Mouse (Mus musculus): Measurements from ENCODE around the gene Fermt1. TPM values are rescaled to one million over a fixed set of nuclear protein-coding genes. Genes with fewer than 3 reads are reported as not detected.

Gene Fermt1
- polyA plus RNA-seq, 1 experiment from 2014 or later: not detected

DNA sequence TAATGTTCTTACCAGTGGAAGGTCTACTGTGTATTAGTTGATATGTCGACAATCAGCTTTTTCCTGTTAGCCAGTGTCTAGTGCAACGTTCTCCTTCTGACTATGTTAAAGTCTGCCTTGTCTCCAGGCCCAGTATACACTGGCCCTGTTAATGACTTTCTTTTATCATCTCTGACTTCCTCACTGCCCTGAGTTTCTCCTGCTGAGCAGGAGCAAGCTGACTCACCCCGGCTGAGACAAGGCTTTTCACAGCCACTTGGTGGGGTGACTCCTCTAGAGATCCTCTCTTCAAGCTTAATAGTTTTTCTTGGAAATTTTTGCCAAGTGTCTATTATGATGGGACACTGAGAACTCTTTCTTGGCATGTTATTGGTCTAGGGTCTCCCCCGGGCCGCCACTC is 89.4 kb downstream of the Fermt1 start:
- 83% methylated on average over 5 of the region's 5 CpGs for WGBS
- no peaks in the 10 kb centered on the region for H3K9me3 ChIP-seq (replicated peaks; ENCODE audit: control insufficient read depth, low read length, poor library complexity, severe bottlenecking)
- ATAC-seq: no peak
- H3K4me2 ChIP-seq (ENCODE audit: low read length): no peak overlapping the region
- no peak overlapping the region for H3K27ac ChIP-seq (ENCODE audit: low read length)
- H3K4me3 ChIP-seq (ENCODE audit: low read depth, low read length): no peak overlapping the region
- H3K9ac ChIP-seq (ENCODE audit: low read depth, low read length): no peak overlapping the region
- H3K36me3 ChIP-seq (ENCODE audit: control insufficient read depth, insufficient read depth, low read length): no peaks in the 10 kb centered on the region; the same call in 1 of the 2 replicates
- H3K27me3 ChIP-seq (ENCODE audit: control insufficient read depth, insufficient read depth, low read depth, low read length): no peaks in the 10 kb centered on the region
- no peaks in the 10 kb centered on the region for H3K4me1 ChIP-seq (ENCODE audit: control insufficient read depth, insufficient read depth, low read length)

Other genes with a start within 250 kb of the Fermt1 start
- 106 and 110 TPM in 2 replicates for gene Chgb, start 164.6 kb downstream of the Fermt1 start, polyA plus RNA-seq (2015; fragmentation: Nextera tagmentation; extraction: Ambion mirVana)
- 17.7 and 22.2 TPM in 2 replicates for gene Trmt6, start 129.9 kb downstream of the Fermt1 start, polyA plus RNA-seq (2015; fragmentation: Nextera tagmentation; extraction: Ambion mirVana)
- 4.2 and 5.9 TPM in 2 replicates for gene Mcm8, start 129.8 kb downstream of the Fermt1 start, polyA plus RNA-seq (2015; fragmentation: Nextera tagmentation; extraction: Ambion mirVana)
- gene Crls1, start 99.2 kb downstream of the Fermt1 start, polyA plus RNA-seq (2015; fragmentation: Nextera tagmentation; extraction: Ambion mirVana): 6.5 TPM in 2 replicates
- 0.46 and 0.49 TPM in 2 replicates for gene Lrrn4, start 65.0 kb downstream of the Fermt1 start, polyA plus RNA-seq (2015; fragmentation: Nextera tagmentation; extraction: Ambion mirVana)